ENCODE assay signal across 8 mouse cellular contexts in the genomic region with DNA sequence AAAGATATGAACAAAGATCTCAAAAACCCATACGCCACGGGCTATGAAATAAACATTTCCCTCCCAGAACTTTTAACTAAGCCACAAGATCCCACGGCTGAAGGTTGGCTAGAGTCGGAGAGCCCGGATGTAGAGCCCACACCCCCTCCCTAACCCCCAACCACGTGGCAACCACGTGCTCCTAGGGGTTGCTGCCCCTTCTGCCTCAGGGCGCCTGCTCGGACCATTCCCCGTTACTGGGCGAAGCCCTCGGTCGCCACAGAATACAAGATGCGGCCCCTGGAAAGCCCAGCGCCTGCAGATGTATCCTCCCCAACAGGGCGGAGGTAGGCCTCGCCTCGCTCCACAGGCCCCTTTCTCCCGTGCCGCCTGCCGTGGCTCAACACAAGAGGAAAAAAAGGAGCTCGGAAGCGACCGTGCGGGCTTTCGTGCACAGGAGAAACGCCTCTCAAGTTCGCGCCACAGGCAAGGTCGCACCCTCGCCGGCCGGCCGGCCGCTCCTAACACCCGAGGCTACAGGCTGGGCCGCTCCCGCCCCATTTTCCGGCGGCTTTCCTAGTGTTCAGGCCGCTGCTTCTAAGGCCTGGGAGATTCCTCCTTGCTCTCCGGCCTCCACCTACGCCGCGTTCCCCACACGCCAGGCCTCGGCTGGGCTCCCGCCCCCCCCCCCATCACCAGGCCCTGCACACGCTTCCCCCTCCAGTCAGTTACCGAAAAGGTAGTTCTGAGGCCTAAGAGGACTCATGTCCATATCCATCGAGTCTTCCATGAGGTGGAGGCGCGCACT. TPM values are rescaled to one million over a fixed set of nuclear protein-coding genes. Genes with fewer than 3 reads are reported as not detected.
DNase-seq lines count a peak whose midpoint lies in the region; ATAC-seq and TF ChIP-seq lines count a peak whose summit lies in the region.

No protein-coding gene starts in this region.

- peak; percentile 64 for ATAC-seq in intestine, embryonic 15.5 days
- peak; percentile 57 for ATAC-seq in limb, embryonic 11.5 days (ENCODE audit: insufficient number of reproducible peaks, low FRiP score, low TSS enrichment, low read depth)
- ATAC-seq in midbrain, embryonic 12.5 days (ENCODE audit: low FRiP score, low read depth), result peak; percentile 74

- no peaks in the 10 kb centered on the region for H3K9me3 ChIP-seq in intestine, embryonic 15.5 days
- H3K9me3 ChIP-seq in limb, embryonic 11.5 days (ENCODE audit: control insufficient read depth, low read length), result no peaks in the 10 kb centered on the region
- no peaks in the 10 kb centered on the region for H3K9me3 ChIP-seq in midbrain, embryonic 12.5 days

- intact Hi-C loops in gastrocnemius, postnatal 36 days (cut with DNase I), result no loop called here

- H3K4me1 ChIP-seq in intestine, embryonic 15.5 days (replicated peaks), result no peaks in the 10 kb centered on the region
- no peaks in the 10 kb centered on the region for H3K4me1 ChIP-seq in limb, embryonic 11.5 days (ENCODE audit: control insufficient read depth, insufficient read depth, low read length)
- peaks cover 11% of the 10 kb centered on the region; the same call in 1 of the 2 replicates for H3K4me1 ChIP-seq in midbrain, embryonic 12.5 days
- H3K4me1 ChIP-seq in spleen, adult 2 months (ENCODE audit: control insufficient read depth, insufficient read depth, insufficient read length), result no peaks in the 10 kb centered on the region; the same call in 1 of the 2 replicates

- peak; percentile 67 for DNase-seq in layer of hippocampus, adult 11-12 months (ENCODE audit: low spot score)
- no peak for DNase-seq in layer of hippocampus, adult 9-10 months (ENCODE audit: low spot score)
- DNase-seq in embryo, embryonic 10.5 days (ENCODE audit: low spot score), result peak; percentile 88
- DNase-seq in gastrocnemius, postnatal 36 days, result peak; percentile 38 to 46
- peak; percentile 84 for DNase-seq in limb, embryonic 11.5 days (ENCODE audit: low spot score)
- DNase-seq in spleen, adult 2 months (ENCODE audit: low read depth in 1 of 2, low spot score in 2 of 2), result peak; percentile 47 to 68

- no peak for TF ChIP-seq CTCF in spleen, adult 2 months (IDR thresholded peaks at IDR 0.05; ENCODE audit: extremely low read depth, insufficient read depth, insufficient read length, insufficient replicate concordance)

- TF ChIP-seq POLR2A in spleen, adult 2 months (IDR thresholded peaks at IDR 0.05; ENCODE audit: low read depth, low read length), result no peak

- H3K9ac ChIP-seq in intestine, embryonic 15.5 days, result peak overlapping the region; percentile 90
- H3K9ac ChIP-seq in limb, embryonic 11.5 days (ENCODE audit: low read length), result peak overlapping the region; percentile 91
- peak overlapping the region; percentile 84 for H3K9ac ChIP-seq in midbrain, embryonic 12.5 days (replicated peaks)

- peak overlapping the region; percentile 83 for H3K27ac ChIP-seq in intestine, embryonic 15.5 days
- peak overlapping the region; percentile 60 for H3K27ac ChIP-seq in limb, embryonic 11.5 days (replicated peaks; ENCODE audit: low read depth, low read length)
- peak overlapping the region; percentile 84 for H3K27ac ChIP-seq in midbrain, embryonic 12.5 days (replicated peaks)
- peak overlapping the region; percentile 69 for H3K27ac ChIP-seq in spleen, adult 2 months (ENCODE audit: insufficient read depth, low read length)

- 0 out of 2 replicates have a peak, but pooled peaks cover 3% of the 10 kb centered on the region for H3K36me3 ChIP-seq in intestine, embryonic 15.5 days
- H3K36me3 ChIP-seq in limb, embryonic 11.5 days (ENCODE audit: control insufficient read depth, insufficient read depth, low read length), result peaks cover 6% of the 10 kb centered on the region
- peaks cover 31% of the 10 kb centered on the region for H3K36me3 ChIP-seq in midbrain, embryonic 12.5 days
- peaks cover 11% of the 10 kb centered on the region for H3K36me3 ChIP-seq in spleen, adult 2 months (ENCODE audit: control insufficient read depth, insufficient read depth, low read length)

- no peaks in the 10 kb centered on the region for H3K27me3 ChIP-seq in intestine, embryonic 15.5 days (replicated peaks)
- no peaks in the 10 kb centered on the region for H3K27me3 ChIP-seq in limb, embryonic 11.5 days (ENCODE audit: control insufficient read depth, insufficient read depth, low read length)
- no peaks in the 10 kb centered on the region; the same call in 1 of the 2 replicates for H3K27me3 ChIP-seq in midbrain, embryonic 12.5 days
- no peaks in the 10 kb centered on the region for H3K27me3 ChIP-seq in spleen, adult 2 months (ENCODE audit: control insufficient read depth, insufficient read depth, low read length)

- peak overlapping the region; percentile 72 for H3K4me2 ChIP-seq in intestine, embryonic 15.5 days (replicated peaks)
- H3K4me2 ChIP-seq in limb, embryonic 11.5 days (ENCODE audit: low read depth, severe bottlenecking), result peak overlapping the region; percentile 91
- H3K4me2 ChIP-seq in midbrain, embryonic 12.5 days (replicated peaks), result peak overlapping the region; percentile 93

- H3K4me3 ChIP-seq in intestine, embryonic 15.5 days (replicated peaks), result peak overlapping the region; percentile 97
- H3K4me3 ChIP-seq in limb, embryonic 11.5 days (ENCODE audit: low read depth, low read length), result peak overlapping the region; percentile 82
- peak overlapping the region; percentile 88 for H3K4me3 ChIP-seq in midbrain, embryonic 12.5 days
- peak overlapping the region; percentile 79 for H3K4me3 ChIP-seq in spleen, adult 2 months (ENCODE audit: extremely low read depth, insufficient read depth, insufficient read length)

- 3% methylated on average over 53 of the region's 53 CpGs for WGBS in intestine, embryonic 15.5 days
- 3% methylated on average over 52 of the region's 53 CpGs for whole genome bisulfite sequencing in limb, embryonic 11.5 days
- 2% methylated on average over 51 of the region's 53 CpGs for WGBS in midbrain, embryonic 12.5 days
- WGBS in spleen, adult 2 months, result 3% methylated on average over 53 of the region's 53 CpGs

RNA-seq across cellular contexts. Expression of a gene that starts 0.6 kb away (rescaled TPM):
- 100 to 1,000 TPM in 1 of 2 experiments, 10 to 100 TPM in 1; 86.6 to 116 TPM for total RNA-seq in gastrocnemius, postnatal 36 days (2021)
- 950 and 1,035 TPM in 2 replicates for polyA plus RNA-seq in intestine, embryonic 15.5 days (2015; fragmentation: Nextera tagmentation; extraction: Ambion mirVana)
- polyA plus RNA-seq in limb, embryonic 11.5 days (2014; fragmentation: Nextera tagmentation; extraction: Ambion mirVana), result 1,519 and 1,530 TPM in 2 replicates
- polyA plus RNA-seq in midbrain, embryonic 12.5 days (2016; fragmentation: Nextera tagmentation; extraction: Ambion mirVana), result 647 and 719 TPM in 2 replicates
- 57.0 and 65.2 TPM in 2 replicates for polyA plus RNA-seq in spleen, adult 2 months (2012; rRNA removed)

RNA-seq across cellular contexts. Expression of a gene that starts 15.2 kb away (rescaled TPM):
- 1 to 10 TPM in 1 of 2 experiments, under 1 TPM in 1; 0.86 to 2.4 TPM for total RNA-seq in gastrocnemius, postnatal 36 days (2021)
- polyA plus RNA-seq in intestine, embryonic 15.5 days (2015; fragmentation: Nextera tagmentation; extraction: Ambion mirVana), result 1.9 and 2.4 TPM in 2 replicates
- 12.7 and 16.8 TPM in 2 replicates for polyA plus RNA-seq in limb, embryonic 11.5 days (2014; fragmentation: Nextera tagmentation; extraction: Ambion mirVana)
- polyA plus RNA-seq in midbrain, embryonic 12.5 days (2016; fragmentation: Nextera tagmentation; extraction: Ambion mirVana), result 3.0 and 3.6 TPM in 2 replicates
- polyA plus RNA-seq in spleen, adult 2 months (2012; rRNA removed), result 0.62 and 0.95 TPM in 2 replicates

RNA-seq across cellular contexts. Expression of a gene that starts 41.0 kb away (rescaled TPM):
- not detected for total RNA-seq in gastrocnemius, postnatal 36 days (2021)
- polyA plus RNA-seq in intestine, embryonic 15.5 days (2015; fragmentation: Nextera tagmentation; extraction: Ambion mirVana), result 0.21 and 0.26 TPM in 2 replicates
- not detected in 2 replicates for polyA plus RNA-seq in limb, embryonic 11.5 days (2014; fragmentation: Nextera tagmentation; extraction: Ambion mirVana)
- 4.3 and 5.0 TPM in 2 replicates for polyA plus RNA-seq in midbrain, embryonic 12.5 days (2016; fragmentation: Nextera tagmentation; extraction: Ambion mirVana)
- polyA plus RNA-seq in spleen, adult 2 months (2012; rRNA removed), result not detected in 2 replicates
